Mouse (Mus musculus) thymus, adult 2 months (tissue): ENCODE results near the gene Ndufaf3.
A peak's percentile ranks its signal among the peaks of the same experiment; 100 is the strongest.

Experiments
- CTCF ChIP-seq: fragments of 200-500 bp; IDR thresholded peaks from 2 replicates; pipeline ENCODE4 v1.5.1; 2012; ENCODE audit warnings: mild to moderate bottlenecking, control low read depth, low read length, moderate library complexity, borderline replicate concordance; ENCODE audit not compliant: control insufficient read depth, poor library complexity, insufficient read depth; ENCODE audit errors: extremely low read depth
- POLR2A ChIP-seq: fragments of 200-500 bp; IDR thresholded peaks from 2 replicates; pipeline ENCODE4 v1.6.1; 2012; ENCODE audit warnings: mild to moderate bottlenecking, low read length, control low read depth, moderate library complexity; ENCODE audit not compliant: control insufficient read depth, poor library complexity, insufficient read depth; ENCODE audit errors: extremely low read depth

DNA sequence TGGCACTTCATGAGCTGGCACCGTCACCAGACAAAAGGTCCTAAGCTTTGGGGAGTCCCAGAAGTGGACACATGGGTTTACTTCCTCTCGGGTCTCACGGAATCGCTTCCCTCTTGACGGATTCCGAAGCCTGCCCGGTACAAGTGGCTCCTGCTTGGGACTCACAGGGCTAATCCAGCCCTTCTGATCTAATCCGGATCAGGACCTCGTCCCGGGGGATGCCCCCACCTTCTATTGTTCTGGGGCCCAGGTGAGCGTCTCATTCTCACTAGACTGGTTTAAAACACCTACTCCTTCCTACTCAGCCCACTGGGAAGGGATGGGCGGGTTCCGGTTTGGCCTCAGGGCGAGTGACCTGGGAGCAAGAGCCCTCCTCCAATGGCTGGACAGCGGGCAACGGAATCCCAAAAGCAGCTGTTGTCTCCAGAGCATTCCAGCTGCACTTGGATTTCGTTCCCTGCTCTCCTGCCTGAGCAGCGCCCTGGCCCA lies 741 bp upstream of the Ndufaf3 start:
- TF ChIP-seq CTCF = 0 out of 2 replicates have a peak, but pooled peaks have one; percentile 12
- peak; percentile 12; the same call in 1 of the 2 replicates for TF ChIP-seq POLR2A
